Mouse (Mus musculus) lung, postnatal 4 days (tissue): ENCODE measurements around the gene Nppa.
"Not testable (repeated sequence)": the region's sequence is repeated elsewhere in the genome, so short reads cannot be mapped to it uniquely, and the experiment has no call there.

Source experiments
- DNase-seq, 2 experiments: peaks; one replicate each; pipeline ENCODE4 v3.0.0; 2021

Nppa gene

GRCm38 (mm10) chr4:148012216-148012615 is 11.7 kb downstream of the Nppa start:
- DNase-seq = no peak

- DNase-seq = no peak
These were observed 14.9 kb downstream of the Nppa start for GRCm38 (mm10) chr4:148015418-148015817.

GRCm38 (mm10) chr4:148016981-148017380 is 16.5 kb downstream of the Nppa start:
- no peak for DNase-seq

- no peak for DNase-seq
These were observed 17.9 kb downstream of the Nppa start for GRCm38 (mm10) chr4:148018410-148018809.

- DNase-seq = no peak
These were observed 23.5 kb downstream of the Nppa start for GRCm38 (mm10) chr4:148024003-148024402.

GRCm38 (mm10) chr4:148029297-148029696 is 28.8 kb downstream of the Nppa start:
- no peak for DNase-seq

GRCm38 (mm10) chr4:148030506-148030905 is 30.0 kb downstream of the Nppa start:
- no peak for DNase-seq

GRCm38 (mm10) chr4:148033858-148034410 is 33.4 kb downstream of the Nppa start:
- DNase-seq = no peak

- no peak for DNase-seq
These were observed 34.9 kb downstream of the Nppa start for GRCm38 (mm10) chr4:148035440-148035839.

GRCm38 (mm10) chr4:148038079-148038599 is 37.6 kb downstream of the Nppa start:
- DNase-seq = no peak

- DNase-seq = peak; percentile 100
These were observed 38.2 kb downstream of the Nppa start, which contains the start of the genes Clcn6 and Mthfr for GRCm38 (mm10) chr4:148038600-148039253. TSS of gene Clcn6 (minus strand) at chr4:148038821. TSS of gene Mthfr (plus strand) at chr4:148039077.

- no peak for DNase-seq
These were observed 38.9 kb downstream of the Nppa start for GRCm38 (mm10) chr4:148039254-148040028.

- DNase-seq = no peak
These were observed 39.7 kb downstream of the Nppa start for GRCm38 (mm10) chr4:148040029-148040830.

- DNase-seq = peak; percentile 83 to 90
These were observed 40.5 kb downstream of the Nppa start for GRCm38 (mm10) chr4:148040933-148041610.

GRCm38 (mm10) chr4:148041611-148042191 is 41.2 kb downstream of the Nppa start:
- DNase-seq = peak; percentile 46 to 65

GRCm38 (mm10) chr4:148043327-148043726 is 42.8 kb downstream of the Nppa start:
- DNase-seq = peak in 1 of 2 experiments; percentile 49

- DNase-seq = no peak
These were observed 43.6 kb downstream of the Nppa start for GRCm38 (mm10) chr4:148044113-148044512.

- DNase-seq = no peak
These were observed 46.0 kb downstream of the Nppa start for GRCm38 (mm10) chr4:148046450-148047031.

GRCm38 (mm10) chr4:148050396-148050914 is 49.9 kb downstream of the Nppa start:
- DNase-seq = not testable (repeated sequence)

GRCm38 (mm10) chr4:148051046-148051776 is 50.7 kb downstream of the Nppa start:
- no peak for DNase-seq
